Mouse (Mus musculus) midbrain, embryonic 16.5 days (tissue): Measurements from ENCODE around the gene Clrn2. TPM values are rescaled to one million over a fixed set of nuclear protein-coding genes. Genes with fewer than 3 reads are reported as not detected.

Experiments
- polyA plus RNA-seq: library from polyadenylated mRNA; unstranded; fragments of >200 nt; fragmentation: Nextera tagmentation; extraction: Ambion mirVana; gene quantifications from 2 replicates; pipeline ENCODE4 v1.2.1, GENCODE M21; 2015

Gene Clrn2
- polyA plus RNA-seq, 1 experiment from 2014 or later: 0.33 TPM

Other genes with a start within 250 kb of the Clrn2 start
- 112 and 127 TPM in 2 replicates for gene Qdpr, start 3.5 kb upstream of the Clrn2 start, polyA plus RNA-seq
- gene Lap3, start 39.6 kb downstream of the Clrn2 start, polyA plus RNA-seq: 28.8 and 31.6 TPM in 2 replicates
- gene Med28, start 66.5 kb downstream of the Clrn2 start, polyA plus RNA-seq: 265 and 266 TPM in 2 replicates
- 7.0 and 9.4 TPM in 2 replicates for gene Fam184b, start 185.9 kb downstream of the Clrn2 start, polyA plus RNA-seq
- gene Ncapg, start 216.2 kb downstream of the Clrn2 start, polyA plus RNA-seq: 5.0 and 6.6 TPM in 2 replicates